Mouse (Mus musculus) neural tube, embryonic 11.5 days (tissue): ENCODE measurements around the gene Avpi1. TPM values are rescaled to one million over a fixed set of nuclear protein-coding genes. Genes with fewer than 3 reads are reported as not detected.
"Not testable (repeated sequence)": the region's sequence is repeated elsewhere in the genome, so short reads cannot be mapped to it uniquely, and the experiment has no call there.

ENCODE experiments used
- ATAC-seq: fragments of 200-750 bp; cut with Nextera tagmentation; 2 replicates; pipeline ENCODE4 v1.8.0; 2017; ENCODE audit warnings: moderate number of reproducible peaks, mild to moderate bottlenecking, moderate TSS enrichment, moderate library complexity; ENCODE audit not compliant: insufficient read depth, low FRiP score, low TSS enrichment
- DNase-seq: peaks from one replicate; pipeline ENCODE4 v3.0.0-alpha.2; 2015; ENCODE audit warnings: low spot score
- H3K27ac ChIP-seq: fragments of 300-500 bp; sonication (generic); 2 replicates; pipeline ENCODE4 v1.5.1; 2014; ENCODE audit warnings: low read depth, mild to moderate bottlenecking, low read length
- H3K27me3 ChIP-seq: fragments of 300-500 bp; sonication (generic); 2 replicates; pipeline ENCODE4 v1.6.1; 2014; ENCODE audit warnings: mild to moderate bottlenecking, low read length, mixed read lengths; ENCODE audit not compliant: control insufficient read depth, insufficient read depth
- H3K36me3 ChIP-seq: fragments of 300-500 bp; sonication (generic); 2 replicates; pipeline ENCODE4 v1.6.1; 2014; ENCODE audit warnings: mild to moderate bottlenecking, low read length, moderate library complexity, mixed read lengths; ENCODE audit not compliant: control insufficient read depth, insufficient read depth
- H3K4me1 ChIP-seq: fragments of 300-500 bp; sonication (generic); 2 replicates; pipeline ENCODE4 v1.6.1; 2014; ENCODE audit warnings: low read length, mixed read lengths; ENCODE audit not compliant: control insufficient read depth, insufficient read depth
- H3K4me2 ChIP-seq: fragments of 300-500 bp; sonication (generic); 2 replicates; pipeline ENCODE4 v1.6.1; 2014; ENCODE audit warnings: low read depth, mild to moderate bottlenecking, moderate library complexity
- H3K4me3 ChIP-seq: fragments of 300-500 bp; sonication (generic); 2 replicates; pipeline ENCODE4 v1.5.1; 2014; ENCODE audit warnings: low read depth, low read length
- H3K9ac ChIP-seq: fragments of 300-500 bp; sonication (generic); 2 replicates; pipeline ENCODE4 v1.6.1; 2014; ENCODE audit warnings: mild to moderate bottlenecking, low read length
- H3K9me3 ChIP-seq: fragments of 300-500 bp; sonication (generic); 2 replicates; pipeline ENCODE4 v1.6.1; 2016; ENCODE audit warnings: low read length; ENCODE audit not compliant: control insufficient read depth
- WGBS: fragments of 180-500 bp; shearing (Covaris S2); extraction: QIAGEN DNeasy Blood & Tissue Kit; methylation state at CpG from one replicate; pipeline ENCODE4 v1.1.7; 2014; 5-methylcytosine and 5-hydroxymethylcytosine counted together
- polyA plus RNA-seq: library from polyadenylated mRNA; unstranded; fragments of >200 nt; fragmentation: Nextera tagmentation; extraction: Ambion mirVana; gene quantifications from 2 replicates; pipeline ENCODE4 v1.2.1, GENCODE M21; 2014

Avpi1 gene
- polyA plus RNA-seq, 1 experiment from 2014 or later = 13.6 TPM

DNA sequence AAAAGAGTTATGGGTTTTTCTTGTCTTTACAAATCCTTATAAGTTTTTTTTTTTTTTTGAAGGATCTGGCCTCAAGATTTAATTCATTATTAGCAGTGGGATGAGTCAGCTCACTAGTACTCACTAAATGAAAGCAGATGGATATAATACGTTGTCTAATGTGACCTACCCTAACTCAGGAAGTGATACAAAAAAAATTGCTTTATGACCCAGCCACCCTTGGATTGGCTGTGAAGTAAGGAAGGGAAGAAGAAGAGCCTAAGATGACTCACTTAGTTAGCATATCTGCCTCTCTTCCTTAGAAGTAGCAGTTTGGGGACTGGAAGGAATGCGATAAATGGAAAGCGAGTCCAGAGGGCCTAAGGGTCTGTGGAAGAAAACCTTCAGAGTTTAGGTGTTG, 29.5 kb downstream of the Avpi1 start:
- Histone ChIP-seq H3K27me3 (no peaks in the 10 kb centered on the region), H3K4me2 (no peak overlapping the region), H3K4me1 (no peaks in the 10 kb centered on the region), H3K36me3 (0 out of 2 replicates have a peak, but pooled peaks cover 3% of the 10 kb centered on the region), H3K9me3 (no peaks in the 10 kb centered on the region), H3K27ac (no peak overlapping the region), H3K4me3 (no peak overlapping the region), H3K9ac (no peak overlapping the region)
- WGBS = 87% methylated on average over 3 of the region's 3 CpGs
- ATAC-seq = no peak
- DNase-seq = no peak

GRCm38 (mm10) chr19:42090637-42091141, 38.2 kb downstream of the Avpi1 start:
- DNase-seq = no peak
- H3K4me2 ChIP-seq = peak overlapping the region; percentile 86
- H3K36me3 ChIP-seq = no peaks in the 10 kb centered on the region
- H3K4me1 ChIP-seq = peaks cover 10% of the 10 kb centered on the region; the same call in 1 of the 2 replicates
- no peaks in the 10 kb centered on the region for H3K27me3 ChIP-seq
- WGBS = under 1% methylated on average over 43 of the region's 52 CpGs
- H3K9ac ChIP-seq = peak overlapping the region; percentile 88
- peak overlapping the region; percentile 93 for H3K4me3 ChIP-seq
- H3K9me3 ChIP-seq = no peaks in the 10 kb centered on the region
- ATAC-seq = peak; percentile 76
- peak overlapping the region; percentile 80 for H3K27ac ChIP-seq

DNA sequence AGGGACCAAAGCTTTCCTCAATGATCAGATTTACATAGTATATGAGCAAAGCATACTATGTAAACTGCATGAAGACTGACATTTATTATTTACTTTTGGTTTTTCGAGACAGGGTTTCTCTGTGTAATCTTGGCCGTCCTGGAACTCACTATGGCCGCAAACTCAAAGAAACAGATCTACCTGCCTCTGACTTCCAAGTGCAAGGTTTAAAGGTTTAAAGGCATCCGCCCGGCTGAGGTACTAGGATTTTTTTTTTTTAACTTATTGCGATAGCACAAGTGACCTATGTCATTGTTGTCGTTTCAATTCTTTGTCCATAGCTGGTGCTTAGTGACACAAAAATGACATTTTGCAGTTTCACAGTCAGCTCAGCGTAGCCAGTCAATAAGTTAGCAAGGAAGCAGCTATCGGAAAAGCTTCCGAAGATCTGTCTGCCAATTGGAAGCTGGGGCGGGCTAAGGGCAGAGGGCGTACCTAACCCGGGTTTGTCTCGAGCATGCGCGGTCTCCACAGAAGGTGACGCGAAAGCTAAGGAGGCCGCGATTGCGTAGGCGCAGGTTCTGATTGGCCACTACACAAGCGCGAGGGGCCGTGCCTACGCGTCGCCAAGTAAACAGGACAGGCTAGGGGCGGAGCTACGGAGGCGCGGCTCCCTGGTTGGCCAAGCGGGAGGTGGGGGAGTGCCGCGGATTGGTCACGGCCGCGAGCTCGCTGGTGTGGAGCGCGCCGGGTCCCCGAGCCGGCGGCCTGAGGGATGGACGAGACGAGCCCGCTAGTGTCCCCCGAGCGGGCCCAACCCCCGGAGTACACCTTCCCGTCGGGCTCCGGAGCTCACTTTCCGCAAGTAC, 38.9 kb downstream of the Avpi1 start, which contains the start of gene Pi4k2a:
TSS of gene Pi4k2a (plus strand) at position 723 of the 848 bp plus-strand sequence.
- DNase-seq (peak; percentile 99), ATAC-seq (peak; percentile 97)
- Histone ChIP-seq H3K9me3 (no peaks in the 10 kb centered on the region), H3K27me3 (no peaks in the 10 kb centered on the region), H3K4me1 (peaks cover 10% of the 10 kb centered on the region; the same call in 1 of the 2 replicates), H3K4me2 (peak within 1 kb of the TSS; percentile 86), H3K9ac (peak within 1 kb of the TSS; percentile 88), H3K36me3 (no peaks in the 10 kb centered on the region), H3K27ac (peak within 1 kb of the TSS; percentile 80), H3K4me3 (peak within 1 kb of the TSS; percentile 93)
- WGBS = 1% methylated on average over 53 of the region's 55 CpGs

- Histone ChIP-seq H3K4me2 (peak overlapping the region; percentile 46), H3K27me3 (no peaks in the 10 kb centered on the region), H3K27ac (no peak overlapping the region), H3K36me3 (no peaks in the 10 kb centered on the region), H3K4me1 (peaks cover 10% of the 10 kb centered on the region; the same call in 1 of the 2 replicates), H3K9me3 (no peaks in the 10 kb centered on the region), H3K4me3 (peak overlapping the region; percentile 93; the same call in 1 of the 2 replicates), H3K9ac (no peak overlapping the region)
- peak; percentile 34 for DNase-seq
- ATAC-seq = no peak
- 28% methylated on average over 14 of the region's 14 CpGs for WGBS
These were observed 39.6 kb downstream of the Avpi1 start for GRCm38 (mm10) chr19:42089103-42089747.

GRCm38 (mm10) chr19:42086166-42086565, 42.7 kb downstream of the Avpi1 start, which contains the start of gene Morn4:
Gene Morn4, minus strand, starts transcription at chr19:42086357.
- Histone ChIP-seq H3K4me1 (peaks cover 7% of the 10 kb centered on the region; the same call in 1 of the 2 replicates), H3K36me3 (no peaks in the 10 kb centered on the region), H3K27ac (no peak within 1 kb of the TSS), H3K4me2 (peak within 1 kb of the TSS; percentile 83), H3K27me3 (no peaks in the 10 kb centered on the region), H3K9me3 (no peaks in the 10 kb centered on the region), H3K9ac (peak within 1 kb of the TSS; percentile 75), H3K4me3 (peak within 1 kb of the TSS; percentile 60)
- under 1% methylated on average over 21 of the region's 21 CpGs for WGBS
- peak; percentile 89 for ATAC-seq
- DNase-seq = peak; percentile 94

GRCm38 (mm10) chr19:42085690-42086089, 43.2 kb downstream of the Avpi1 start:
- no peak for ATAC-seq

DNA sequence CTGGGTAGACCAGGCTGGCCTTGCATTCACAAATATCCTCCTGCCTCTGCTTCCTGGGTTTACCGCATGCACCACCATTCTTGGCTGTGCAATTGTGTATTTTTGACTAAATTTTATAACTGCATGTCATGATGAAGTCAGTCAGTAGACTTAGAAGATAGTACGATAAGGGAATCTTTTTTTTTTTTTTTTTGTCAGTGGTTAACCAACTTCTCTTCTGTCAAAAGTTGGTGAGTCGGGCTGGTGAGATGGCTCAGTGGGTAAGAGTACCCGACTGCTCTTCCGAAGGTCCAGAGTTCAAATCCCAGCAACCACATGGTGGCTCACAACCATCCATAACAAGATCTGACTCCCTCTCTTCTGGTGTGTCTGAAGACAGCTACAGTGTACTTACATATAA, 47.2 kb downstream of the Avpi1 start:
- H3K27me3 ChIP-seq, DNase-seq, H3K27ac ChIP-seq, H3K36me3 ChIP-seq, H3K4me2 ChIP-seq, H3K4me3 ChIP-seq, ATAC-seq, H3K9me3 ChIP-seq, H3K4me1 ChIP-seq, H3K9ac ChIP-seq: not testable (repeated sequence)
- WGBS = 93% methylated on average over 5 of the region's 5 CpGs

More at GRCm38 (mm10) chr19:42085690-42086089, 43.2 kb downstream of the Avpi1 start:
- Histone ChIP-seq H3K4me2 (peak overlapping the region; percentile 83), H3K27me3 (no peaks in the 10 kb centered on the region), H3K36me3 (no peaks in the 10 kb centered on the region), H3K27ac (no peak overlapping the region), H3K4me3 (peak overlapping the region; percentile 60), H3K9ac (peak overlapping the region; percentile 75), H3K4me1 (0 out of 2 replicates have a peak, but pooled peaks cover 4% of the 10 kb centered on the region), H3K9me3 (no peaks in the 10 kb centered on the region)
- 9% methylated on average over 10 of the region's 10 CpGs for WGBS
- DNase-seq = no peak

- H3K27ac ChIP-seq = no peak overlapping the region
- H3K9me3 ChIP-seq = no peaks in the 10 kb centered on the region
- H3K36me3 ChIP-seq = no peaks in the 10 kb centered on the region; the same call in 1 of the 2 replicates
- no peaks in the 10 kb centered on the region for H3K4me1 ChIP-seq
- no peaks in the 10 kb centered on the region for H3K27me3 ChIP-seq
- no peak overlapping the region for H3K4me3 ChIP-seq
- DNase-seq (no peak), ATAC-seq (no peak)
- 80% methylated on average over 11 of the region's 11 CpGs for WGBS
- H3K9ac ChIP-seq = no peak overlapping the region
- H3K4me2 ChIP-seq = no peak overlapping the region
These were observed 48.4 kb downstream of the Avpi1 start for GRCm38 (mm10) chr19:42080469-42080868.
